Mouse (Mus musculus): ENCODE results near the gene Ppargc1a.

Ppargc1a gene

DNA sequence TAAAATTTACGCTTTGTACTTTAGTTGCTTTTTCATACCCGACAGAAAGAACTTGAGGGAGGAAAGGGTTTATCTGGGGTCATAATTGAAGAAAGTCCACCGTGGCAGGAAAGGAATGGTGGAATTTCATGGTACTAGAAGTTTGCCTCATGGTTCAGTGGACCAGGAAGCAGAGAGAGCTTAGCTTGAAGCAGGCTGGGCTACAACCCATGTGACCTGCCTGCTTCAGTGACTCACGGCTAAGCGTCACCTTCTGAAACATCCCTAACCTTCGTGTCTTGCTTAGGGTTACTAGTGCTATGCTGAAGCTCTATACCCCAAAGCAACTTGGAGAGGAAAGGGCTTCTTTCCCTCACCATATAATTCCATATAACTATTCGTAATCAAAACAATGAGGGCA lies 151.1 kb downstream of the Ppargc1a start:
- in situ Hi-C loops (cut with MboI, MseI) = no loop called here

- in situ Hi-C loops (cut with MboI, MseI) = no loop called here
Observed at GRCm38 (mm10) chr5:51415456-51415855, 152.1 kb downstream of the Ppargc1a start.

- in situ Hi-C loops (cut with MboI, MseI) = no loop called here
Observed at GRCm38 (mm10) chr5:51412303-51413117, 155.0 kb downstream of the Ppargc1a start.

DNA sequence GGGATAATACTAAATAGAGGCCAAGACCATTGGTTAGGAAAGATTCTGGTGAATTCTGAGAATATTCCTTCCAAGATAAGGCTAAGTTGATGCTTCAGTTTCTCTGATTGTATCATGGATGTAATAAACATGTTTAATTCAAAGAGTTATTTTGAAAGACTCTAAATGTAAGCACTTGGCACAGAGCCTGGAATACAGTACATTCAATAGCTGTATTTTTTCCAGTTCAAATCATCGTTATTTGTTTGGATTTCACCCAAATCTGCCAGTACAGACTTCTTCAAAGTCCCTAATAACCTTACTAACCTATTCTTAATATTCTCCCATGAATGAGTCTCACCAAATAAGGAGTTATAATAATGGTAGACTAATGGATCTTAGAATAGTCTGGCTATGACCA lies 157.5 kb downstream of the Ppargc1a start:
- in situ Hi-C loops (cut with MboI, MseI) = no loop called here

DNA sequence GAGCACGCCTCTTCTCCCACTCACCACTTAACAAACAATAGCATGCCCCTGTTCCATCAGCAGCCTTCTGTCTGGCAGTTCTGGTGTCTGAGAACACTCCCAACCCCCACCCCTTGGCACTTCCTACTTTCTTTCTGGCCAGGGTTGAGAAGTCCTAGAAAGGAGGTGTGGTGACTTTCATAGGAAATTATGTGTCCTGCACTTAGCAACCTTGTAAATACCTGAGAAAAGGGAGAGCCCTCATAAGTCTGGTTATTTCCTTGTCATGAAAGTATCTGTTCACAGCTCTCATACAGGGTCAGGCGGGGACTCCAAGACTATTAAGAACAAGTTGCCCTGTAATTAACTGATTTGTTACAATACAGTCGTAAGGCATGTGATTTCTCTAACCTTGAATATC lies 161.1 kb downstream of the Ppargc1a start:
- in situ Hi-C loops (cut with MboI, MseI) = no loop called here

Measured in regulatory T cell (primary cell).